ENCODE assay signal across 10 mouse cellular contexts in genomic region chr12:82468416-82468815, GRCm38 (mm10).
DNase-seq lines count a peak whose midpoint lies in the region; ATAC-seq and TF ChIP-seq lines count a peak whose summit lies in the region.
"Had no signal": no experiment of that assay in that cellular context is flagged by ENCODE, and none has a peak within 500 bp of the region (broad histone marks: within the 10 kb centered on the region; RNA-seq: fewer than 3 reads in every experiment).

No protein-coding gene starts in this region.

- no peaks in the 10 kb centered on the region for H3K27me3 ChIP-seq in lung, embryonic 16.5 days (ENCODE audit: control insufficient read depth, insufficient read depth, low read depth, low read length)
- H3K27me3 ChIP-seq: CH12.LX had no signal

- intact Hi-C loops in gastrocnemius, adult 2 months (cut with DNase I): loop anchor here (5.0 kb wide), 2 partner anchors 56 to 296 kb away; no protein-coding TSS in a partner anchor
- intact Hi-C loops in gastrocnemius, postnatal 14 days (cut with DNase I; ENCODE audit: low total_unique reads): loop anchor here (5.0 kb wide), 1 partner anchor 291 kb away; no protein-coding TSS in a partner anchor

- H3K4me3 ChIP-seq in gastrocnemius, adult 2 months: no peak overlapping the region
- no peak overlapping the region for H3K4me3 ChIP-seq in lung, embryonic 16.5 days (ENCODE audit: low read length)
- H3K4me3 ChIP-seq: midbrain, embryonic 12.5 days had no signal

- no peak overlapping the region for H3K9ac ChIP-seq in lung, embryonic 16.5 days (ENCODE audit: low read length)
- H3K9ac ChIP-seq: midbrain, embryonic 12.5 days had no signal

- TF ChIP-seq CTCF in gastrocnemius, adult 2 months (IDR thresholded peaks at IDR 0.05): no peak

- no peaks in the 10 kb centered on the region for H3K36me3 ChIP-seq in lung, embryonic 16.5 days (ENCODE audit: control insufficient read depth, insufficient read depth, low read length)
- H3K36me3 ChIP-seq: midbrain, embryonic 12.5 days had no signal

- DNase-seq in gastrocnemius, adult 2 months: peak; percentile 28
- DNase-seq in gastrocnemius, postnatal 25 days: no peak
- DNase-seq in 416B (ENCODE audit: low read depth): peak; percentile 68
- DNase-seq in gastrocnemius, postnatal 14 days: peak; percentile 18
- no peak for DNase-seq in frontal cortex, postnatal 36 days (ENCODE audit: low spot score in 2 of 2)
- no peak for DNase-seq in layer of hippocampus, postnatal 10 days (ENCODE audit: low spot score in 2 of 2)
- no peak for DNase-seq in spleen, postnatal 36 days (ENCODE audit: low spot score in 2 of 2)

- H3K27ac ChIP-seq in gastrocnemius, adult 2 months: no peak overlapping the region
- H3K27ac ChIP-seq in lung, embryonic 16.5 days (ENCODE audit: low read length): no peak overlapping the region
- H3K27ac ChIP-seq: midbrain, embryonic 12.5 days had no signal

- H3K4me1 ChIP-seq in lung, embryonic 16.5 days (replicated peaks; ENCODE audit: control insufficient read depth, insufficient read depth, low read length): peaks cover 16% of the 10 kb centered on the region

- no peak overlapping the region for H3K4me2 ChIP-seq in lung, embryonic 16.5 days (ENCODE audit: low read depth, low read length)
- H3K4me2 ChIP-seq: midbrain, embryonic 12.5 days had no signal

- no peaks in the 10 kb centered on the region for H3K9me3 ChIP-seq in lung, embryonic 16.5 days (ENCODE audit: control insufficient read depth, low read length)
- H3K9me3 ChIP-seq: midbrain, embryonic 12.5 days had no signal

- 25% methylated on average over 5 of the region's 5 CpGs for WGBS in lung, embryonic 16.5 days

- ATAC-seq in lung, embryonic 16.5 days (ENCODE audit: low read depth): 0 out of 2 replicates have a peak, but pooled peaks have one; percentile 35

Comparison
In these comparisons a context has a peak if more than half of its experiments do, and no peak if none do; other contexts are left out.
1. DNase-seq: peak in gastrocnemius, adult 2 months (single experiment), 416B (single experiment) and gastrocnemius, postnatal 14 days (single experiment); none in gastrocnemius, postnatal 25 days (single experiment), frontal cortex, postnatal 36 days (0 of 2), layer of hippocampus, postnatal 10 days (0 of 2) and spleen, postnatal 36 days (0 of 2).